Mouse (Mus musculus) gastrocnemius, adult 18-20 months (tissue): ENCODE data around the gene Shbg. TPM values are rescaled to one million over a fixed set of nuclear protein-coding genes. Genes with fewer than 3 reads are reported as not detected.

Experiments used
- DNase-seq: peaks from one replicate; pipeline ENCODE4 v3.0.0; 2021; ENCODE audit warnings: low spot score
- microRNA-seq: library from miRNA; unstranded; fragments of <30 nt; microRNA quantifications from one replicate; pipeline ENCODE4 v1.2.0, GENCODE M21; 2021
- total RNA-seq, 2 experiments: library from RNA; stranded (reverse); gene quantifications; 2 replicates each; pipeline ENCODE4 v1.2.3; 2021

The Shbg gene
- total RNA-seq, 2 experiments from 2014 or later, result not detected

DNA sequence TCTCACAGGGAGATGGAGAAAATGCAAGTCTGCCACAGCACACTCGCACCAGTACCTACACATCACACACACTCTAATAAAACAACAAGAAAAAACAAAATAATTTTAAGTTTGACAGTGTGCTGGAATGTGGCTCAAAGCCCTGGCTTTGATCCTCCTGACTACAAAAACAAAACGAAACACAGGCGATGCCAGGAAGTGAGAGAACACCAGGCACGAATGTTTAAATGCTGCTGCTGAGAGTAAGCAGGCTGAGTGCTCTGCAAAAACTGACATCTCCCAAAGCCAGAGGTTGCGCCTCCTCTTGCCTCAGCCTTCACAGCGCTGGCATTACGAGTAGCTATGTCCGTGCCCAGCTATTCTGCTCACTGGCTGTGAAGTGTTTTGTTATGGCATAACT lies 52.6 kb downstream of the Shbg start:
- no peak for DNase-seq

Small RNA genes lying within 50 kb of the gene (microRNA-seq; reads per million reads assigned to microRNA genes)
- gene Mir1934 (16.4 reads per million, percentile 33 among the genes with 10 or more reads in this experiment), gene Mir467f (not detected)

Other genes starting within 250 kb of the Shbg start
- gene Chd3, start 248.5 kb downstream of the Shbg start, total RNA-seq, result 1 to 10 TPM; 5.7 to 7.9 TPM
- gene Naa38, start 222.4 kb downstream of the Shbg start, total RNA-seq, result 10 to 100 TPM; 70.5 to 72.1 TPM
- 10 to 100 TPM; 29.3 to 33.0 TPM for gene Cyb5d1, start 222.3 kb downstream of the Shbg start, total RNA-seq
- gene Tmem88, start 219.7 kb downstream of the Shbg start, total RNA-seq, result 1 to 10 TPM; 2.6 to 4.1 TPM
- 10 to 100 TPM; 19.6 to 22.0 TPM for gene Kdm6b, start 204.2 kb downstream of the Shbg start, total RNA-seq
- gene Dnah2, start 68.8 kb downstream of the Shbg start, total RNA-seq, result under 1 TPM; 0.14 to 0.83 TPM
- gene Efnb3, start 57.7 kb downstream of the Shbg start, total RNA-seq, result under 1 TPM; 0.37 to 0.74 TPM
- 1 to 10 TPM; 3.2 to 3.3 TPM for gene Wrap53, start 37.6 kb downstream of the Shbg start, total RNA-seq
- 10 to 100 TPM; 12.9 to 15.3 TPM for gene Trp53, start 37.5 kb downstream of the Shbg start, total RNA-seq
- gene Atp1b2, start 12.0 kb downstream of the Shbg start, total RNA-seq, result 100 to 1,000 TPM; 347 to 393 TPM
- gene Sat2, start 4.1 kb upstream of the Shbg start, total RNA-seq, result 1 to 10 TPM; 2.5 to 2.6 TPM
- gene Fxr2, start 15.1 kb upstream of the Shbg start, total RNA-seq, result 100 to 1,000 TPM; 101 to 106 TPM
- gene Sox15, start 37.4 kb upstream of the Shbg start, total RNA-seq, result not detected
- 1 to 10 TPM; 7.5 to 9.5 TPM for gene Mpdu1, start 44.7 kb upstream of the Shbg start, total RNA-seq
- 1 to 10 TPM; 1.2 to 4.0 TPM for gene Cd68, start 48.2 kb upstream of the Shbg start, total RNA-seq
- 10 to 100 TPM; 69.6 to 97.7 TPM for gene Eif4a1, start 54.5 kb upstream of the Shbg start, total RNA-seq
- gene Senp3, start 64.2 kb upstream of the Shbg start, total RNA-seq, result 10 to 100 TPM; 21.9 to 25.4 TPM
- under 1 TPM; 0.62 to 0.64 TPM for gene Tnfsf13, start 67.9 kb upstream of the Shbg start, total RNA-seq
- 10 to 100 TPM in 1 of 2 experiments, 1 to 10 TPM in 1; 7.4 to 10.4 TPM for gene Tnfsf12, start 77.9 kb upstream of the Shbg start, total RNA-seq
- 1 to 10 TPM; 1.1 to 1.3 TPM for gene Tnfsfm13, start 78.2 kb upstream of the Shbg start, total RNA-seq
- 10 to 100 TPM; 33.0 to 33.9 TPM for gene Polr2a, start 140.7 kb upstream of the Shbg start, total RNA-seq
- not detected for gene Slc35g3, start 144.1 kb upstream of the Shbg start, total RNA-seq
- gene Zbtb4, start 148.0 kb upstream of the Shbg start, total RNA-seq, result 10 to 100 TPM; 37.1 to 37.5 TPM
- gene Chrnb1, start 178.0 kb upstream of the Shbg start, total RNA-seq, result 10 to 100 TPM; 30.6 to 31.2 TPM
- 1 to 10 TPM; 3.5 to 4.0 TPM for gene Fgf11, start 184.0 kb upstream of the Shbg start, total RNA-seq
- gene Tmem102, start 187.7 kb upstream of the Shbg start, total RNA-seq, result under 1 TPM; 0.14 to 0.18 TPM
- not detected for gene Gm39566, start 197.4 kb upstream of the Shbg start, total RNA-seq
- not detected for gene Spem2, start 200.6 kb upstream of the Shbg start, total RNA-seq
- gene Spem1, start 204.3 kb upstream of the Shbg start, total RNA-seq, result not detected
- 1 to 10 TPM; 1.9 to 2.9 TPM for gene Nlgn2, start 219.9 kb upstream of the Shbg start, total RNA-seq
- 100 to 1,000 TPM; 141 to 164 TPM for gene Tmem256, start 220.6 kb upstream of the Shbg start, total RNA-seq
- gene Plscr3, start 228.5 kb upstream of the Shbg start, total RNA-seq, result 10 to 100 TPM; 10.1 to 12.7 TPM
- under 1 TPM in 1 of 2 experiments, not detected in 1; 0.07 TPM for gene Tnk1, start 240.8 kb upstream of the Shbg start, total RNA-seq